Mouse (Mus musculus) myocyte (in vitro differentiated cells): ENCODE results near the gene Sez6l.

Experiments used
- CEBPB ChIP-seq: IDR thresholded peaks from 2 replicates; pipeline ENCODE4 v1.6.1; 2011; ENCODE audit warnings: mild to moderate bottlenecking, moderate library complexity; ENCODE audit not compliant: poor library complexity, insufficient read depth, severe bottlenecking
- E2F4 ChIP-seq: IDR thresholded peaks from one replicate; pipeline ENCODE4 v1.6.1; 2011; ENCODE audit warnings: mild to moderate bottlenecking, control low read depth, moderate library complexity; ENCODE audit not compliant: insufficient read depth
- MAX ChIP-seq: IDR thresholded peaks from one replicate; pipeline ENCODE4 v1.6.1; 2011; ENCODE audit warnings: low read depth, mild to moderate bottlenecking, control low read depth
- MYOD1 ChIP-seq, 3 experiments: IDR thresholded peaks; one replicate each; pipeline ENCODE4 v1.6.1; 2011; ENCODE audit warnings: control low read depth in 2 of 3, low read depth in 2 of 3, mild to moderate bottlenecking in 2 of 3, moderate library complexity in 1 of 3; ENCODE audit not compliant: insufficient read length in 2 of 3, control insufficient read depth in 1 of 3
- MYOG ChIP-seq, 3 experiments: IDR thresholded peaks; one replicate each; pipeline ENCODE4 v1.6.1; 2011; ENCODE audit warnings: control low read depth in 2 of 3, low read depth in 2 of 3, mild to moderate bottlenecking in 2 of 3; ENCODE audit not compliant: insufficient read length in 2 of 3, control insufficient read depth in 1 of 3, insufficient read depth in 1 of 3
- POLR2A ChIP-seq: IDR thresholded peaks from one replicate; pipeline ENCODE4 v1.6.1; 2011; ENCODE audit warnings: low read depth, mild to moderate bottlenecking, control low read depth, moderate library complexity; ENCODE audit not compliant: insufficient read length
- POLR2AphosphoS2 ChIP-seq: IDR thresholded peaks from one replicate; pipeline ENCODE4 v1.6.1; 2011; ENCODE audit warnings: low read depth, control low read depth; ENCODE audit not compliant: insufficient read length
- REST ChIP-seq: IDR thresholded peaks from one replicate; pipeline ENCODE4 v1.6.1; 2011; ENCODE audit warnings: mild to moderate bottlenecking, control low read depth, moderate library complexity; ENCODE audit not compliant: insufficient read depth, insufficient read length
- SRF ChIP-seq: IDR thresholded peaks from one replicate; pipeline ENCODE4 v1.6.1; 2011; ENCODE audit warnings: low read depth; ENCODE audit not compliant: control insufficient read depth, insufficient read length
- TCF12 ChIP-seq: IDR thresholded peaks from one replicate; pipeline ENCODE4 v1.6.1; 2011; ENCODE audit warnings: mild to moderate bottlenecking, control low read depth; ENCODE audit not compliant: poor library complexity, insufficient read depth, severe bottlenecking
- TCF3 ChIP-seq: IDR thresholded peaks from one replicate; pipeline ENCODE4 v1.6.1; 2011; ENCODE audit warnings: low read depth, control low read depth; ENCODE audit not compliant: insufficient read length
- USF1 ChIP-seq: IDR thresholded peaks from one replicate; pipeline ENCODE4 v1.6.1; 2011; ENCODE audit warnings: low read depth, mild to moderate bottlenecking, control low read depth, moderate library complexity

DNA sequence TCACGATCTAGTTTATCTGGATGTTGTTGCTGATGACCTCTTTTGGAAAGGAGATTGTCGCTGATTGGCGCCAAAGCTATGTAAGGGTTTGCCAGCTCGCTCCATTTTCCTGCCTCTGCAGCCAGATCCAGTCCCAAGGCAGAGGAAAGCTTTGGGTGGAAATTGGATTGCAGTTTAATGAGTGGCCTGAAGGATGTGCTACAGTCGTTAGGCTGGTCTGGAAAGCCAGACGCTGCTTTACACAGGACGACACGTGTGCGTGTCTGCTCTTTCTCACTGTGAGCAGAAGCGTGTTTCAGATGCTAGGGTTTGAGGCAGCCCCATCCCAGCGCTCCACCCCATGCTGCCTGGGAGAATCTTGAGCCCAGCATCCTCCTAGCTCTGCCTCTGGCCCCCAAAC lies 85.5 kb downstream of the Sez6l start:
- TF ChIP-seq POLR2A (no peak), REST (no peak), TCF12 (no peak), E2F4 (no peak), MAX (no peak), POLR2AphosphoS2 (no peak), MYOD1 (IDR thresholded peaks at IDR 0.05; ENCODE audit: control insufficient read depth in 1 of 3, insufficient read length in 2 of 3, low read depth in 2 of 3) (no peak), USF1 (no peak), CEBPB (no peak), MYOG (IDR thresholded peaks at IDR 0.05; ENCODE audit: control insufficient read depth in 1 of 3, insufficient read depth in 1 of 3, insufficient read length in 2 of 3, low read depth in 2 of 3) (no peak), TCF3 (no peak), SRF (no peak)
